Mouse (Mus musculus) adrenal gland, postnatal 0 days (tissue): Measurements from ENCODE around the gene Nradd. TPM values are rescaled to one million over a fixed set of nuclear protein-coding genes. Genes with fewer than 3 reads are reported as not detected.

ENCODE experiments used
- microRNA-seq: library from miRNA; unstranded; fragments of <30 nt; microRNA quantifications from one replicate; pipeline ENCODE4, GENCODE M21; 2016; ENCODE audit warnings: borderline replicate concordance; ENCODE audit not compliant: insufficient number of aligned reads
- polyA plus RNA-seq: library from polyadenylated mRNA; unstranded; fragments of >200 nt; fragmentation: Nextera tagmentation; extraction: Ambion mirVana; gene quantifications from 2 replicates; pipeline ENCODE4 v1.2.1, GENCODE M21; 2015

Gene Nradd
- polyA plus RNA-seq = 37.6 and 41.6 TPM in 2 replicates

DNA sequence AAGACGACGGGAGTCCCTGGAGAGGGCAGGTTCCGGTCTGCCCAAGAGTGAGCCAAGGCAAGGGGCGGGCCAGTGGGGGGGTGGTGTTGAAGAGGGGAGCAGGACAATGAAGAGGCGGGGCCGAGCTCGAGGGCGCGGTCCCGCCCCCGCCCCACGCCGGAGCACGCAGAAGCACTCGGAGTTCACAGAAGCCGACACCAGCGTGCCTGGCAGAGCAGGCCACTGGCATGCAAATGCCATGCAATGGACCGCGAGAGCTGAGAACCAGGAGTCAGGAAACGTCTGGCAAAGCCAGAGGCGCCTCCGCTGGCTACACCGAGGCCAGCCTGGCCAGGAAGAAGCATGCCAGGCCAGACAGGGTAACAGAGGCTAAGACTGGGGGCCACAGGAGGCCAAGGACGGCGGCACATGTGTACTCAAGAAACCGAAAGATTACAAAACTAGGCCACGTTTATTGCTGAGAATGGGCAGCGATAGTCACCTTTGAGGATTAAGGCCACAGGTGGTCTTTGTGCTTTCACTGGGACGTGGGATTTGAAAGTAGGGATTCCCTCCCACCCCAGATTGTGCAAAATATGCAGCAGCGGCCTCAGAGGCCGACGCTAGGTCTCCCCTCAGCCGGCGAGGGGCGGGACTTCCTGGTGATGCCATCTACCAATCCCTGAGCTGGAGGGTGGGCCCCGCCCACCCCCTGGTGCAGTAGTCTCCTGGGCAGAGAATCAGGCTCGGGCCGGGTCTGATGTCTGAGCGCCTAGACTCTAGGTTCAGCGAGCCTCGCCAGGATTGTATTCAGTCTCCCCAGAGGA lies at the start of gene Nradd:
Nradd (minus strand) TSS at position 92 of the 806 bp plus-strand sequence.

DNA sequence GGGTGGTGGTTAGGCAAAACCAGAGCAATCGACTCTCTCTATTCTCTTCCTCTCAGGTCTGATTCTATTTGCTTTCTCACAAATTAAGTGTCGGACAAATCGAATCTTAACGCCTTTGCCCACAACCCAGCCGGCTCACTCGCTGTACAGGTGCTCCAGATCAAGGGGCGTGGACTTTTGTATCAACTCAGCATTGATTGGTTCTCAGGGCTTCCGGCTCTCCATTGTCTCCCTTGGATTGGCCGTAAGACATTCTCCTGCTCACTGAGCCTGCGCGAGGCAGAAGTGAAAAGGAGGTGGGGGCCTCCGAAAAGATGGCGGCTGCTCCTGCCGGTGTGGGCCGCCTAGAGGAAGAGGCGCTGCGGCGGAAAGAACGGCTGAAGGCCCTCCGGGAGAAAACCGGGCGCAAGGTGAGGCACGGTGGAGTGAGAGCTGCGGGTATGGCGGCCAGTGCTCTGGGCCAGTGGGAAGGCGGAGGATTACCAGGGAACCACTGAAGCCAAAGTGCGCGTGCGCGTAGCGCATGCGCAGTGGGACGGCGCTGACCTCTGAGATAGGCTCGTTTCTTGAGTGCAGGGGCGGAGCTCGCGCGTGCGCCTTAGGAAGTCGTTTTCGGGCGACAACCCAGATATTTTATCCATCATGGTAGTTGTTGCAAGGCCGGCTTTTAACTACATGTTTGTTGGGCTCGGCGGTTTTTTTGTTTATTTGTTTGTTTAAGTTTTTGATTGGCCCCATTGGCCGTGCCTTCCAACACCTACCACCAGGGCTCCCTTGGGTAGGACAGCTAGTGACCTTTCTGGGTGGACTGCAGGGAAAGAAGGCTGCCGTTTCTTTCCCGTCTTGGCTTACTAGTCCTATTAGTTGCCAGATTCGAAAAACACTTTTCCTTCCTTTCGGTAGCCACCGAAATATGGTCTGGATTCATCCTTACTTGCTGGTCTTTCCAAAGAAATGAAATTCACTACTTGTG lies 32.3 kb upstream of the Nradd start, which contains the start of gene Ccdc12:
Ccdc12 (plus strand) TSS at position 255 of the 973 bp plus-strand sequence.

DNA sequence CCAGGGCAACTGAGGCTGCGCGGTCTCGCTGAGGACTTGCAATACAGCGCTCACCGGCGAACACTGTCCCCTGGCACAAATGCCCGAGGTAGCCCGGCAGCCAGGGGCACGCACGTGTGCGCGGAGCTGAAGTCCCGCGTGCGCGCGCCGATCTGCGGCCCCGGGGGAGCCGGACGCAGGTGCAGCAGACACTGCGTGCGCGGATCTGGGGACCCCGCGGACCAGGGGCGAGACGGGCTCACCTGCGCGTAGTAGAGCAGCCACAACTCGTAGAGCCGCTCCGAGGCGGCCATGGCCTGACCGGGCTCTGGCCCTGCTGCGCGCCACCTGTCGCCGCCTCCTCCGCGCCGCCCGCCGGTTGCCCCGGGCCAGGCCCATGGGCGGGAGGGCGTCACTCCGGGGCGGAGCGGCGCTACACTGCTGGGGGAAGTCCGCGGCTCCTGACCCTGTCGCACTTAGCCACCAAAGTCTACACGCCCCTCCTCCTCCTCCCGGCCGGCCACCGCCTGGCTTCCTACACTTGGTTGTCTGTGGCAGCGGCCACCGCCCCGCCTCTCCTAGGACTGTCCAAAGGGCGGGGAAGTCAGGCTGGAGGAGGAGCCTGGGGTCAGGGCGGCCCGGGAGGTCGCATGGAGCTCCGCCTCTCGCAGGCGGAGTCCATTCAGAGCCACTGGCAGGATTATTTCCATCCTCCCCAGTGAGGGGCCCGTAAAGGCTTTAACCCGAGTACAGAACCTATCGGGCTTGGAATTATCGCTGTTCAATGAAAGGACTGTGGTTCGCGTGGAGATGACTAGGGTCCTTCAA lies 29.6 kb upstream of the Nradd start, which contains the start of gene Nbeal2:
Nbeal2 (minus strand) TSS at position 507 of the 807 bp plus-strand sequence.

Small RNAs within 50 kb of the gene (microRNA-seq; reads per million reads assigned to microRNA genes)
- not detected for gene Mir8107

Other genes with a start within 250 kb of the Nradd start
- 8.7 and 12.2 TPM in 2 replicates for gene Ptpn23, start 216.2 kb downstream of the Nradd start, polyA plus RNA-seq
- 31.1 and 63.8 TPM in 2 replicates for gene Ngp, start 204.7 kb downstream of the Nradd start, polyA plus RNA-seq
- 4.1 and 4.6 TPM in 2 replicates for gene Klhl18, start 147.8 kb downstream of the Nradd start, polyA plus RNA-seq
- 0.90 and 1.7 TPM in 2 replicates for gene Kif9, start 147.5 kb downstream of the Nradd start, polyA plus RNA-seq
- gene Setd2, start 91.9 kb downstream of the Nradd start, polyA plus RNA-seq = 16.0 and 22.4 TPM in 2 replicates
- 0.90 and 1.3 TPM in 2 replicates for gene Nbeal2, start 29.7 kb upstream of the Nradd start, polyA plus RNA-seq
- gene Ccdc12, start 32.1 kb upstream of the Nradd start, polyA plus RNA-seq = 97.3 and 123 TPM in 2 replicates
- gene Myl3, start 117.4 kb upstream of the Nradd start, polyA plus RNA-seq = 0.62 and 2.2 TPM in 2 replicates
- 12.3 and 17.4 TPM in 2 replicates for gene Pth1r, start 122.7 kb upstream of the Nradd start, polyA plus RNA-seq
- not detected in 2 replicates for gene Prss42, start 173.7 kb upstream of the Nradd start, polyA plus RNA-seq
- not detected in 2 replicates for gene Prss44, start 189.5 kb upstream of the Nradd start, polyA plus RNA-seq
- gene Prss43, start 202.2 kb upstream of the Nradd start, polyA plus RNA-seq = not detected in 2 replicates
- gene Prss45, start 210.1 kb upstream of the Nradd start, polyA plus RNA-seq = not detected in 2 replicates
- not detected in 2 replicates for gene Prss46, start 220.1 kb upstream of the Nradd start, polyA plus RNA-seq
- gene Prss50, start 233.5 kb upstream of the Nradd start, polyA plus RNA-seq = 0.51 and 0.66 TPM in 2 replicates